Mouse (Mus musculus) heart, postnatal 0 days (tissue): ENCODE measurements around the gene Fut4. TPM values are rescaled to one million over a fixed set of nuclear protein-coding genes. Genes with fewer than 3 reads are reported as not detected.
"Not testable (repeated sequence)": the region's sequence is repeated elsewhere in the genome, so short reads cannot be mapped to it uniquely, and the experiment has no call there.

ENCODE experiments used
- ATAC-seq: fragments of 200-750 bp; cut with Nextera tagmentation; 2 replicates; pipeline ENCODE4 v1.8.0; 2017; ENCODE audit warnings: low read depth, moderate number of reproducible peaks, moderate library complexity; ENCODE audit not compliant: insufficient read depth
- DNase-seq: peaks from one replicate; pipeline ENCODE4 v3.0.0-alpha.2; 2016; ENCODE audit warnings: low spot score
- H3K27ac ChIP-seq: fragments of 300-500 bp; sonication (generic); 2 replicates; pipeline ENCODE4 v1.5.1; 2014; ENCODE audit warnings: low read depth, mild to moderate bottlenecking
- H3K27me3 ChIP-seq: fragments of 300-500 bp; sonication (generic); 2 replicates; pipeline ENCODE4 v1.6.1; 2014; ENCODE audit warnings: low read length, mixed read lengths; ENCODE audit not compliant: control insufficient read depth, insufficient read depth
- H3K36me3 ChIP-seq: fragments of 300-500 bp; sonication (generic); replicated peaks from 2 replicates; pipeline ENCODE4 v1.6.1; 2014; ENCODE audit warnings: low read length, mixed read lengths; ENCODE audit not compliant: control insufficient read depth, insufficient read depth
- H3K4me1 ChIP-seq: fragments of 300-500 bp; sonication (generic); 2 replicates; pipeline ENCODE4 v1.6.1; 2014; ENCODE audit warnings: antibody characterized with exemption; ENCODE audit not compliant: control insufficient read depth, insufficient read depth
- H3K4me2 ChIP-seq: fragments of 300-500 bp; sonication (generic); 2 replicates; pipeline ENCODE4 v1.6.1; 2014; ENCODE audit warnings: low read depth, mild to moderate bottlenecking, low read length, moderate library complexity
- H3K4me3 ChIP-seq: fragments of 300-500 bp; sonication (generic); 2 replicates; pipeline ENCODE4 v1.5.1; 2014; ENCODE audit warnings: low read depth, low read length
- H3K9ac ChIP-seq: fragments of 300-500 bp; sonication (generic); replicated peaks from 2 replicates; pipeline ENCODE4 v1.6.1; 2014; ENCODE audit warnings: low read depth, low read length, mixed read lengths
- H3K9me3 ChIP-seq: fragments of 300-500 bp; sonication (generic); replicated peaks from 2 replicates; pipeline ENCODE4 v1.6.1; 2016; ENCODE audit warnings: low read length; ENCODE audit not compliant: control insufficient read depth
- CTCF ChIP-seq: IDR thresholded peaks from 2 replicates; pipeline ENCODE4 v1.5.1; 2016; ENCODE audit warnings: antibody characterized with exemption, control low read depth, low read depth
- EP300 ChIP-seq: IDR thresholded peaks from 2 replicates; pipeline ENCODE4 v1.6.1; 2016; ENCODE audit warnings: antibody characterized with exemption, low read depth
- WGBS: fragments of 180-500 bp; shearing (Covaris S2); extraction: QIAGEN DNeasy Blood & Tissue Kit; methylation state at CpG from one replicate; pipeline ENCODE4 v1.1.7; 2014; 5-methylcytosine and 5-hydroxymethylcytosine counted together
- polyA plus RNA-seq: library from polyadenylated mRNA; unstranded; fragments of >200 nt; fragmentation: Nextera tagmentation; extraction: Ambion mirVana; gene quantifications from 2 replicates; pipeline ENCODE4 v1.2.1, GENCODE M21; 2015
- total RNA-seq: library from RNA; depleted of rRNA; stranded (reverse); fragments of >200 nt; gene quantifications from 2 replicates; pipeline ENCODE4 v1.2.3, GENCODE M21; 2014; ENCODE audit warnings: low replicate concordance; rRNA removed

The Fut4 gene
- total and polyA plus RNA-seq, 2 experiments from 2014 or later = 0.27 TPM; not detected in 1

- ATAC-seq (no peak), DNase-seq (no peak)
- Histone ChIP-seq H3K36me3 (no peaks in the 10 kb centered on the region), H3K27me3 (no peaks in the 10 kb centered on the region), H3K4me1 (peaks cover 7% of the 10 kb centered on the region; the same call in 1 of the 2 replicates), H3K9ac (no peak overlapping the region), H3K4me2 (no peak overlapping the region), H3K4me3 (no peak overlapping the region), H3K9me3 (no peaks in the 10 kb centered on the region), H3K27ac (no peak overlapping the region)
- WGBS = 85% methylated on average over 15 of the region's 15 CpGs
- TF ChIP-seq EP300 (no peak), CTCF (no peak)
Measured at GRCm38 (mm10) chr9:14715258-14715657, 36.9 kb downstream of the Fut4 start.

- TF ChIP-seq EP300 (no peak), CTCF (no peak)
Measured at GRCm38 (mm10) chr9:14710910-14711309, 41.3 kb downstream of the Fut4 start.

GRCm38 (mm10) chr9:14705321-14706162, 46.7 kb downstream of the Fut4 start:
- Histone ChIP-seq H3K9me3 (no peaks in the 10 kb centered on the region), H3K4me2 (no peak overlapping the region), H3K4me3 (no peak overlapping the region), H3K9ac (no peak overlapping the region), H3K27me3 (no peaks in the 10 kb centered on the region), H3K4me1 (no peaks in the 10 kb centered on the region), H3K27ac (no peak overlapping the region), H3K36me3 (no peaks in the 10 kb centered on the region)
- WGBS = 63% methylated on average over 13 of the region's 13 CpGs
- ATAC-seq (no peak), DNase-seq (no peak)
- TF ChIP-seq CTCF (no peak), EP300 (no peak)

More at GRCm38 (mm10) chr9:14710910-14711309, 41.3 kb downstream of the Fut4 start:
- Histone ChIP-seq H3K4me3 (no peak overlapping the region), H3K4me1 (no peaks in the 10 kb centered on the region), H3K9ac (no peak overlapping the region), H3K4me2 (no peak overlapping the region), H3K27ac (no peak overlapping the region), H3K27me3 (no peaks in the 10 kb centered on the region), H3K36me3 (no peaks in the 10 kb centered on the region), H3K9me3 (no peaks in the 10 kb centered on the region)
- WGBS = 78% methylated on average over 3 of the region's 3 CpGs
- DNase-seq (no peak), ATAC-seq (no peak)

GRCm38 (mm10) chr9:14700795-14701194, 51.4 kb downstream of the Fut4 start:
- H3K36me3 ChIP-seq, H3K9me3 ChIP-seq, H3K4me1 ChIP-seq, H3K27me3 ChIP-seq, H3K4me3 ChIP-seq, H3K4me2 ChIP-seq, DNase-seq, H3K9ac ChIP-seq, ATAC-seq, H3K27ac ChIP-seq: not testable (repeated sequence)
- peak; percentile 14 for TF ChIP-seq CTCF
- 100% methylated on average over 1 of the region's 1 CpGs for WGBS

- TF ChIP-seq CTCF (no peak), EP300 (no peak)
- no peak overlapping the region for H3K4me3 ChIP-seq
- no peak overlapping the region for H3K9ac ChIP-seq
- H3K4me2 ChIP-seq = no peak overlapping the region
- 40% methylated on average over 7 of the region's 7 CpGs for WGBS
- no peaks in the 10 kb centered on the region for H3K36me3 ChIP-seq
- no peak overlapping the region for H3K27ac ChIP-seq
- no peaks in the 10 kb centered on the region for H3K27me3 ChIP-seq
- DNase-seq (no peak), ATAC-seq (no peak)
- H3K4me1 ChIP-seq = no peaks in the 10 kb centered on the region
- H3K9me3 ChIP-seq = no peaks in the 10 kb centered on the region
Measured at GRCm38 (mm10) chr9:14699288-14699640, 52.9 kb downstream of the Fut4 start.

- H3K36me3 ChIP-seq = no peaks in the 10 kb centered on the region
- no peak overlapping the region for H3K4me3 ChIP-seq
- no peak overlapping the region for H3K9ac ChIP-seq
- no peaks in the 10 kb centered on the region for H3K9me3 ChIP-seq
- DNase-seq (peak; percentile 88), ATAC-seq (peak; percentile 90)
- WGBS = 51% methylated on average over 9 of the region's 12 CpGs
- H3K4me2 ChIP-seq = no peak overlapping the region
- H3K4me1 ChIP-seq = no peaks in the 10 kb centered on the region
- no peaks in the 10 kb centered on the region for H3K27me3 ChIP-seq
- TF ChIP-seq EP300 (no peak), CTCF (peak; percentile 99)
- H3K27ac ChIP-seq = no peak overlapping the region
Measured at GRCm38 (mm10) chr9:14698582-14699287, 53.5 kb downstream of the Fut4 start.

Other genes with a start within 250 kb of the Fut4 start
- 70.2 and 89.1 TPM in 2 replicates for gene Amotl1, start 107.3 kb downstream of the Fut4 start, total RNA-seq
- 10.4 and 11.7 TPM in 2 replicates for gene Amotl1, start 107.3 kb downstream of the Fut4 start, polyA plus RNA-seq
- gene Piwil4, start 11.7 kb downstream of the Fut4 start, total RNA-seq = not detected in 2 replicates
- 0.07 and 0.12 TPM in 2 replicates for gene Piwil4, start 11.7 kb downstream of the Fut4 start, polyA plus RNA-seq
- gene 1700012B09Rik, start 18.6 kb upstream of the Fut4 start, total RNA-seq = not detected in 2 replicates
- gene 1700012B09Rik, start 18.6 kb upstream of the Fut4 start, polyA plus RNA-seq = not detected in 2 replicates
- gene Mre11a, start 32.3 kb upstream of the Fut4 start, total RNA-seq = 8.2 and 9.9 TPM in 2 replicates
- gene Mre11a, start 32.3 kb upstream of the Fut4 start, polyA plus RNA-seq = 6.0 and 6.4 TPM in 2 replicates
- gene Ankrd49, start 32.5 kb upstream of the Fut4 start, total RNA-seq = 7.8 and 25.8 TPM in 2 replicates
- 15.5 and 18.0 TPM in 2 replicates for gene Ankrd49, start 32.5 kb upstream of the Fut4 start, polyA plus RNA-seq
- gene Gpr83, start 107.8 kb upstream of the Fut4 start, total RNA-seq = 0.15 TPM in 1 of 2 replicates, not detected in the other
- gene Gpr83, start 107.8 kb upstream of the Fut4 start, polyA plus RNA-seq = 0.04 TPM in 1 of 2 replicates, not detected in the other
- 2.0 TPM in 1 of 2 replicates, not detected in the other for gene Izumo1r, start 151.6 kb upstream of the Fut4 start, total RNA-seq
- not detected in 2 replicates for gene Izumo1r, start 151.6 kb upstream of the Fut4 start, polyA plus RNA-seq